Mouse (Mus musculus) liver, adult 2 months (tissue): ENCODE data around the gene Deaf1.

Experiments used
- CTCF ChIP-seq: fragments of 200-500 bp; IDR thresholded peaks from 2 replicates; pipeline ENCODE4 v1.5.1; 2011; ENCODE audit warnings: low read depth, low read length, control low read depth
- POLR2A ChIP-seq: fragments of 200-500 bp; IDR thresholded peaks from 2 replicates; pipeline ENCODE4 v1.6.1; 2011; ENCODE audit warnings: low read length, control low read depth; ENCODE audit not compliant: insufficient read depth; ENCODE audit errors: extremely low read depth

- TF ChIP-seq CTCF (no peak), POLR2A (no peak)
Measured at GRCm38 (mm10) chr7:141351061-141351460, 23.6 kb upstream of the Deaf1 start.
